Mouse (Mus musculus) liver, embryonic 13.5 days (tissue): ENCODE data around the gene Olfr1065. TPM values are rescaled to one million over a fixed set of nuclear protein-coding genes. Genes with fewer than 3 reads are reported as not detected.
A peak's percentile ranks its signal among the peaks of the same experiment; 100 is the strongest.
"Not testable (repeated sequence)": the region's sequence is repeated elsewhere in the genome, so short reads cannot be mapped to it uniquely, and the experiment has no call there.

ENCODE experiments used
- ATAC-seq: fragments of 200-750 bp; cut with Nextera tagmentation; 2 replicates; pipeline ENCODE4 v1.8.0; 2017; ENCODE audit warnings: low read depth, mild to moderate bottlenecking, moderate number of reproducible peaks, moderate library complexity
- DNase-seq: peaks from one replicate; pipeline ENCODE4 v3.0.0; 2022
- H3K27ac ChIP-seq: fragments of 300-500 bp; sonication (generic); 2 replicates; pipeline ENCODE4 v1.5.1; 2015; ENCODE audit warnings: moderate library complexity, mild to moderate bottlenecking, inconsistent platforms
- H3K27me3 ChIP-seq: fragments of 300-500 bp; sonication (generic); 2 replicates; pipeline ENCODE4 v1.6.1; 2015; ENCODE audit warnings: mild to moderate bottlenecking, inconsistent platforms
- H3K36me3 ChIP-seq: fragments of 300-500 bp; sonication (generic); 2 replicates; pipeline ENCODE4 v1.6.1; 2015; ENCODE audit warnings: mild to moderate bottlenecking, inconsistent platforms
- H3K4me1 ChIP-seq: fragments of 300-500 bp; sonication (generic); replicated peaks from 2 replicates; pipeline ENCODE4 v1.6.1; 2015; ENCODE audit warnings: inconsistent platforms
- H3K4me2 ChIP-seq: fragments of 300-500 bp; sonication (generic); 2 replicates; pipeline ENCODE4 v1.6.1; 2015; ENCODE audit warnings: inconsistent platforms, mild to moderate bottlenecking, moderate library complexity
- H3K4me3 ChIP-seq: fragments of 300-500 bp; sonication (generic); replicated peaks from 2 replicates; pipeline ENCODE4 v1.5.1; 2015; ENCODE audit warnings: mild to moderate bottlenecking, inconsistent platforms
- H3K9ac ChIP-seq: fragments of 300-500 bp; sonication (generic); 2 replicates; pipeline ENCODE4 v1.6.1; 2015; ENCODE audit warnings: mild to moderate bottlenecking, inconsistent platforms
- H3K9me3 ChIP-seq: fragments of 300-500 bp; sonication (generic); replicated peaks from 2 replicates; pipeline ENCODE4 v1.6.1; 2016; ENCODE audit warnings: inconsistent platforms
- WGBS: fragments of 180-500 bp; shearing (Covaris S2); methylation state at CpG from one replicate; pipeline ENCODE4 v1.1.7; 2015; ENCODE audit not compliant: insufficient replicate concordance; 5-methylcytosine and 5-hydroxymethylcytosine counted together
- polyA plus RNA-seq: library from polyadenylated mRNA; unstranded; fragments of >200 nt; fragmentation: Nextera tagmentation; extraction: Ambion mirVana; gene quantifications from 2 replicates; pipeline ENCODE4 v1.2.1, GENCODE M21; 2015

The Olfr1065 gene
- polyA plus RNA-seq = not detected in 2 replicates

DNA sequence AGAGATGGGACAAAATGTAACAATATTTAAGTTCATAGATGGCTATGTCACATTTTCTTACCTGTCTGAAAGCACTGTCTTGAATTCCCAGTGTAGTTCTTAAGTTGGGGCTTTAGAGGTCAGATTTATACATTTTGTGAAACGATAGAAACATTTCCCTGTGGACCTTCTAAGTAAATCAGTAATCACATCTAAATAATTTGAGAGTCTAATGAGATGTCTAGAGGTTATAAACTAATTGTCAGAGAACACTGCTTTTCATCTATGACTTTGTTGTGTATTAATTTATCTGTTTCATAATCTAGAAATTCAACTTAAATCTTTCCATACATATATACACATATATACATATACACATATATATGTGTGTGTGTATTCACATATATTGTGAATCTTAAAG lies at the start of gene Olfr1065:
Gene Olfr1065, minus strand, starts transcription at position 101 of the 400 bp plus-strand sequence.
- H3K4me3 ChIP-seq, H3K4me2 ChIP-seq, H3K27ac ChIP-seq, H3K9ac ChIP-seq, H3K4me1 ChIP-seq, ATAC-seq, H3K27me3 ChIP-seq, DNase-seq, H3K9me3 ChIP-seq, H3K36me3 ChIP-seq: not testable (repeated sequence)
- 70% methylated on average over 1 of the region's 1 CpGs for WGBS

DNA sequence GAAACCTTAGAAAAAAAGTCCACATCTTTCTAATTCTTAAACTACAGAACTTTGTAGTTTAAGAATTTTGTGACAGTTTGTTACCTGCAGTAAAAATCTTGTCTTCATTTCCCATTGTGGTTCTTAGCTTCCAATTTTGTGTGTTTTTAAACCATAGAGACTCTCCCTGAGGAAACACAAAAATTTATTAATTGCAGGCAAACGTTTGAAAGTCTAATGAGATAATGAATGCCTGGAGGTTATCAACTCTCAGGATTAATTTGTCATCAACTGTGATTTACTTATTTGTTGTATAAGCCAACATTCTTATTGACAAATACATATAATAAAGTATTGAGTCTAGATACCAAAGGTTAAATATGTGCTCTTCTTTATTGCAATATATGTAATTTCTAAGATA lies 36.9 kb upstream of the Olfr1065 start, which contains the start of gene Olfr228:
Gene Olfr228, minus strand, starts transcription at position 101 of the 400 bp plus-strand sequence.
- no peak within 1 kb of the TSS for H3K27ac ChIP-seq
- no peaks in the 10 kb centered on the region for H3K9me3 ChIP-seq
- no peaks in the 10 kb centered on the region for H3K36me3 ChIP-seq
- 21% methylated on average over 1 of the region's 1 CpGs for WGBS
- ATAC-seq (no peak), DNase-seq (no peak)
- H3K9ac ChIP-seq = no peak within 1 kb of the TSS
- H3K4me3 ChIP-seq = no peak within 1 kb of the TSS
- H3K4me2 ChIP-seq = no peak within 1 kb of the TSS
- H3K4me1 ChIP-seq = no peaks in the 10 kb centered on the region
- H3K27me3 ChIP-seq = no peaks in the 10 kb centered on the region

DNA sequence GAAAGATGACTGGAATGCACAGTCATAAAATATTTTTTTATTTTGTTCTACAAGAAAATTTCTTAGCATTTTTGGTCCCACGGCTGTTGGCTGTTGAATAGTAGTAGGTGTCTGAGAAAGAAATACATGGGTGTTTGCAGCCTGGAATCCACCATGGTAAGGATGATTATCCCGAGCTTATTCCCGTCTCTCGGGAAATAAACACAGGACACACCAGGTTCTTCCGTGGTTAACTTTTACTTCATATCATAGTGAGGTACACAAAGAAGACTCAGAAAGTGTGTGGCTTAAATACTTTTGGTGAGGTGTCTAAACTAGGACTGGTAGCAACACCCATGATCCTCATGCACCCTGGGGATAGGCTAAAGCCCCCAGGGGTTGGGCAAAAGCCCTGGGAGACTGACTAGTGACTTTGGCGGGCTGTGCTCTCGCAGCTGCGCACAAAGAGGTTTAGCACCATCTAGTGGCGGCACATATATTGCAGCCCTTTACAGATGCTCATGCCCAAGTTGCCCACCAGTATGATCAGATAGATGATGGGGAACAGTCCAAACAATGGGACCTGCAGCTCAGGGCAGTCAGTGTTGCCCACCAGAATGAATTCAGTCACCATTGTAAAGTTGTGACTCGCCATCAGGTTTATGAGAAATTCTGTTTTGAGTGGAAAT lies 14.2 kb upstream of the Olfr1065 start:
- no peaks in the 10 kb centered on the region for H3K36me3 ChIP-seq
- H3K4me3 ChIP-seq = no peak overlapping the region
- H3K27ac ChIP-seq = no peak overlapping the region
- H3K27me3 ChIP-seq = no peaks in the 10 kb centered on the region
- no peak overlapping the region for H3K4me2 ChIP-seq
- H3K9me3 ChIP-seq = no peaks in the 10 kb centered on the region
- 26% methylated on average over 10 of the region's 10 CpGs for WGBS
- ATAC-seq = no peak
- DNase-seq = peak; percentile 1
- H3K9ac ChIP-seq = no peak overlapping the region
- no peaks in the 10 kb centered on the region for H3K4me1 ChIP-seq

DNA sequence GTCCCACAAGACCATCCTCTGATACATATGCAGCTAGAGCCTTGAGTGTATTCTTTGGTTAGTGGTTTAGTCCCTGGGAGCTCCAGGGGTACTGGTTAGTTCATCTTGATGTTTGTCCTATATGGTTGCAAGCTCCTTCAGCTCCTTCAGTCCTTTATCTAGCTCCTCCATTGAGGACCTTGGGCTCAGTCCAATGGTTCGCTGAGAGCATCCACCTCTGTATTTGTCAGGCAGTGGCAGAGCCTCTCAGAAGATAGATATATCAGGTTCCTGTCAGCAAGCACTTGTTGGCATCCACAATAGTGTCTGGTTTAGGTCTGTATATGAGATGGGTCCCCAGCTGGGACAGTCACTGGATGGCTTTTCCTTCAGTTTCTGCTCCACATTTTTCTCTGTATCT lies 10.0 kb upstream of the Olfr1065 start:
- Histone ChIP-seq H3K4me2 (no peak overlapping the region), H3K9ac (no peak overlapping the region), H3K4me1 (no peaks in the 10 kb centered on the region), H3K27me3 (no peaks in the 10 kb centered on the region), H3K9me3 (no peaks in the 10 kb centered on the region), H3K4me3 (no peak overlapping the region), H3K36me3 (no peaks in the 10 kb centered on the region), H3K27ac (no peak overlapping the region)
- no peak for ATAC-seq
- DNase-seq = no peak
- WGBS = 57% methylated on average over 1 of the region's 1 CpGs

GRCm38 (mm10) chr2:86456169-86456568 lies 5.8 kb upstream of the Olfr1065 start, which contains the start of gene Olfr1066:
Gene Olfr1066 (minus strand): TSS chr2:86456269.
- Histone ChIP-seq H3K4me1 (no peaks in the 10 kb centered on the region), H3K4me2 (no peak within 1 kb of the TSS), H3K27me3 (no peaks in the 10 kb centered on the region), H3K9me3 (no peaks in the 10 kb centered on the region), H3K27ac (no peak within 1 kb of the TSS), H3K36me3 (no peaks in the 10 kb centered on the region), H3K9ac (no peak within 1 kb of the TSS), H3K4me3 (no peak within 1 kb of the TSS)
- ATAC-seq (no peak), DNase-seq (no peak)
- WGBS = 67% methylated on average over 1 of the region's 1 CpGs

- H3K4me2 ChIP-seq, H3K27me3 ChIP-seq, DNase-seq, H3K27ac ChIP-seq, H3K9me3 ChIP-seq, H3K4me3 ChIP-seq, H3K4me1 ChIP-seq, ATAC-seq, H3K9ac ChIP-seq, H3K36me3 ChIP-seq: not testable (repeated sequence)
- WGBS = 51% methylated on average over 1 of the region's 1 CpGs
Observed at GRCm38 (mm10) chr2:86442101-86442500, 8.3 kb downstream of the Olfr1065 start.

GRCm38 (mm10) chr2:86428511-86428910 lies 21.9 kb downstream of the Olfr1065 start:
- WGBS = 43% methylated on average over 8 of the region's 8 CpGs
- not testable (repeated sequence) for ATAC-seq, H3K9me3 ChIP-seq, H3K4me2 ChIP-seq, H3K4me1 ChIP-seq, DNase-seq, H3K9ac ChIP-seq, H3K36me3 ChIP-seq, H3K4me3 ChIP-seq, H3K27me3 ChIP-seq, H3K27ac ChIP-seq

- not testable (repeated sequence) for H3K4me3 ChIP-seq, H3K9ac ChIP-seq, H3K4me1 ChIP-seq, ATAC-seq, H3K4me2 ChIP-seq, H3K27ac ChIP-seq, H3K27me3 ChIP-seq, H3K9me3 ChIP-seq, DNase-seq, H3K36me3 ChIP-seq
Observed at GRCm38 (mm10) chr2:86426649-86427048, 23.7 kb downstream of the Olfr1065 start, which contains the start of gene Olfr1062. Gene Olfr1062 (minus strand): TSS chr2:86426749.

GRCm38 (mm10) chr2:86413950-86414349 lies 36.4 kb downstream of the Olfr1065 start, which contains the start of gene Olfr1061:
Gene Olfr1061 (minus strand): TSS chr2:86414050.
- Histone ChIP-seq H3K9me3 (no peaks in the 10 kb centered on the region), H3K4me2 (no peak within 1 kb of the TSS), H3K36me3 (no peaks in the 10 kb centered on the region), H3K27me3 (no peaks in the 10 kb centered on the region), H3K4me3 (no peak within 1 kb of the TSS), H3K27ac (no peak within 1 kb of the TSS), H3K4me1 (no peaks in the 10 kb centered on the region), H3K9ac (no peak within 1 kb of the TSS)
- DNase-seq (no peak), ATAC-seq (no peak)
- WGBS = 58% methylated on average over 1 of the region's 1 CpGs

GRCm38 (mm10) chr2:86395114-86395513 lies 55.3 kb downstream of the Olfr1065 start:
- Histone ChIP-seq H3K4me1 (no peaks in the 10 kb centered on the region), H3K4me2 (no peak overlapping the region), H3K4me3 (no peak overlapping the region), H3K27me3 (no peaks in the 10 kb centered on the region), H3K9me3 (no peaks in the 10 kb centered on the region), H3K27ac (no peak overlapping the region), H3K9ac (no peak overlapping the region), H3K36me3 (no peaks in the 10 kb centered on the region)
- 62% methylated on average over 2 of the region's 2 CpGs for WGBS
- no peak for ATAC-seq
- no peak for DNase-seq
